Mouse (Mus musculus): ENCODE measurements at regions not wholly inside any gene's neighbourhood (a gene's known extent, or its start where the extent isn't known, plus 50 kb on each side); places are given as distances from the start of the nearest gene placed in this dataset.

- H3K4me3 ChIP-seq (replicated peaks), result no peak overlapping the region
- no peak for ATAC-seq (ENCODE audit: low FRiP score)
- 81% methylated on average over 3 of the region's 3 CpGs for WGBS
- no peak overlapping the region for H3K4me2 ChIP-seq
- H3K4me1 ChIP-seq, result no peaks in the 10 kb centered on the region
- H3K27me3 ChIP-seq, result no peaks in the 10 kb centered on the region
- H3K36me3 ChIP-seq (replicated peaks), result no peaks in the 10 kb centered on the region
- H3K27ac ChIP-seq, result no peak overlapping the region
- H3K9ac ChIP-seq, result no peak overlapping the region
- no peaks in the 10 kb centered on the region for H3K9me3 ChIP-seq
Observed at GRCm38 (mm10) chr5:53413677-53414076, 52.3 kb upstream of the Rbpj start.

GRCm38 (mm10) chr5:53415472-53415871, 50.5 kb upstream of the Rbpj start:
- Histone ChIP-seq H3K4me1 (no peaks in the 10 kb centered on the region), H3K27ac (no peak overlapping the region), H3K9ac (no peak overlapping the region), H3K4me3 (replicated peaks) (no peak overlapping the region), H3K36me3 (replicated peaks) (no peaks in the 10 kb centered on the region), H3K4me2 (no peak overlapping the region), H3K27me3 (no peaks in the 10 kb centered on the region), H3K9me3 (no peaks in the 10 kb centered on the region)
- no peak for ATAC-seq (ENCODE audit: low FRiP score)
- 94% methylated on average over 2 of the region's 2 CpGs for WGBS

All from forebrain, embryonic 12.5 days (tissue).